Mouse (Mus musculus) CH12.LX (cell line): ENCODE measurements at regions not wholly inside any gene's neighbourhood (a gene's known extent, or its start where the extent isn't known, plus 50 kb on each side); places are given as distances from the start of the nearest gene placed in this dataset.
A peak's percentile ranks its signal among the peaks of the same experiment; 100 is the strongest.

Source experiments
- DNase-seq: peaks from one replicate; pipeline ENCODE4 v3.0.0-alpha.2; 2013; ENCODE audit errors: extremely low read depth
- H3K27ac ChIP-seq: 2 replicates; pipeline ENCODE4 v1.5.1; 2012; ENCODE audit warnings: low read depth, mild to moderate bottlenecking, control low read depth, moderate library complexity; ENCODE audit not compliant: insufficient read depth
- H3K27me3 ChIP-seq: replicated peaks from 2 replicates; pipeline ENCODE3; 2012; ENCODE audit warnings: inconsistent platforms
- H3K36me3 ChIP-seq, 2 experiments: replicated peaks in 1 of 2; 2 replicates each; pipeline versions ENCODE3 to v1.6.1; 2012; ENCODE audit warnings: inconsistent platforms in 1 of 2, low read length in 1 of 2, mild to moderate bottlenecking in 1 of 2, mixed read lengths in 1 of 2, moderate library complexity in 1 of 2; ENCODE audit not compliant: control insufficient read depth in 1 of 2, insufficient read depth in 1 of 2
- H3K4me1 ChIP-seq, 2 experiments: 2 replicates each; pipeline ENCODE4 v1.6.1; 2012; ENCODE audit warnings: inconsistent platforms in 1 of 2, moderate library complexity in 1 of 2; ENCODE audit not compliant: insufficient read depth in 2 of 2, control insufficient read depth in 1 of 2
- H3K4me2 ChIP-seq: 2 replicates; pipeline ENCODE4 v1.6.1; 2012; ENCODE audit warnings: low read depth, mild to moderate bottlenecking, control low read depth; ENCODE audit not compliant: poor library complexity, insufficient read depth, severe bottlenecking
- H3K4me3 ChIP-seq, 3 experiments: fragments of 150-350 bp in 1 of 3; sonication (generic) in 1 of 3; replicated peaks in 1 of 3; 2 replicates each; pipeline versions ENCODE3 to v1.5.1; 2011 to 2012; ENCODE audit warnings: low read depth in 2 of 3, low read length in 2 of 3, mild to moderate bottlenecking in 2 of 3, moderate library complexity in 2 of 3, control low read depth in 1 of 3, improper control_type of control experiment in 1 of 3, inconsistent platforms in 1 of 3, mixed read lengths in 1 of 3; ENCODE audit not compliant: poor library complexity in 1 of 3
- H3K79me2 ChIP-seq: replicated peaks from 2 replicates; pipeline ENCODE4 v1.6.1; 2012; ENCODE audit warnings: mild to moderate bottlenecking, moderate library complexity; ENCODE audit not compliant: control insufficient read depth, poor library complexity, insufficient read depth, severe bottlenecking; ENCODE audit errors: extremely low read depth
- H3K9ac ChIP-seq: 2 replicates; pipeline ENCODE4 v1.6.1; 2012; ENCODE audit warnings: low read depth, mild to moderate bottlenecking, control low read depth, moderate library complexity; ENCODE audit not compliant: insufficient read depth
- H3K9me3 ChIP-seq: replicated peaks from 2 replicates; pipeline ENCODE3; 2012; ENCODE audit warnings: low read length, inconsistent platforms, mixed read lengths
- BHLHE40 ChIP-seq: IDR thresholded peaks from 2 replicates; pipeline ENCODE4 v1.6.1; 2011; ENCODE audit warnings: mild to moderate bottlenecking, low read depth, low read length, improper control_type of control experiment
- CHD2 ChIP-seq: IDR thresholded peaks from 2 replicates; pipeline ENCODE4 v1.6.1; 2011; ENCODE audit warnings: low read length, improper control_type of control experiment
- CTCF ChIP-seq, 2 experiments: IDR thresholded peaks in 1 of 2; conservative IDR thresholded peaks in 1 of 2; 2 replicates each; pipeline ENCODE4 v1.5.1; 2011 to 2012; ENCODE audit warnings: low read depth in 2 of 2, low read length in 2 of 2, improper control_type of control experiment in 1 of 2, inconsistent platforms in 1 of 2, mild to moderate bottlenecking in 1 of 2, moderate library complexity in 1 of 2
- E2F4 ChIP-seq: IDR thresholded peaks from 2 replicates; pipeline ENCODE4 v1.6.1; 2011; ENCODE audit warnings: low read depth, low read length, improper control_type of control experiment; ENCODE audit not compliant: insufficient replicate concordance
- EP300 ChIP-seq: IDR thresholded peaks from 2 replicates; pipeline ENCODE4 v1.6.1; 2011; ENCODE audit warnings: low read length, improper control_type of control experiment
- ETS1 ChIP-seq: conservative IDR thresholded peaks from 2 replicates; pipeline ENCODE4 v1.6.1; 2012; ENCODE audit warnings: low read depth, mild to moderate bottlenecking, inconsistent platforms, low read length, improper control_type of control experiment, moderate library complexity
- GABPA ChIP-seq: IDR thresholded peaks from 2 replicates; pipeline ENCODE4 v1.6.1; 2012; ENCODE audit warnings: low read depth, low read length, improper control_type of control experiment, inconsistent platforms; ENCODE audit not compliant: insufficient replicate concordance
- JUND ChIP-seq: conservative IDR thresholded peaks from 2 replicates; pipeline ENCODE4 v1.6.1; 2011; ENCODE audit warnings: low read depth, low read length, improper control_type of control experiment
- MAFK ChIP-seq: IDR thresholded peaks from 2 replicates; pipeline ENCODE4 v1.6.1; 2011; ENCODE audit warnings: low read length, improper control_type of control experiment; ENCODE audit not compliant: insufficient replicate concordance
- MAX ChIP-seq: IDR thresholded peaks from 2 replicates; pipeline ENCODE4 v1.6.1; 2011; ENCODE audit warnings: low read length, improper control_type of control experiment
- MEF2A ChIP-seq: IDR thresholded peaks from 2 replicates; pipeline ENCODE4 v1.6.1; 2014; ENCODE audit warnings: low read depth, mild to moderate bottlenecking, inconsistent platforms, low read length, improper control_type of control experiment, borderline replicate concordance
- MXI1 ChIP-seq: IDR thresholded peaks from 2 replicates; pipeline ENCODE4 v1.6.1; 2011; ENCODE audit warnings: mild to moderate bottlenecking, low read depth, low read length, improper control_type of control experiment
- NRF1 ChIP-seq: IDR thresholded peaks from 2 replicates; pipeline ENCODE4 v1.6.1; 2014; ENCODE audit warnings: low read depth, mild to moderate bottlenecking, inconsistent platforms, low read length, improper control_type of control experiment, moderate library complexity
- PAX5 ChIP-seq: IDR thresholded peaks from 2 replicates; pipeline ENCODE4 v1.6.1; 2012; ENCODE audit warnings: low read length, inconsistent platforms, mixed read lengths
- RAD21 ChIP-seq: IDR thresholded peaks from 2 replicates; pipeline ENCODE4 v1.6.1; 2011; ENCODE audit warnings: low read depth, mild to moderate bottlenecking, low read length, improper control_type of control experiment, moderate library complexity
- RCOR1 ChIP-seq: conservative IDR thresholded peaks from 2 replicates; pipeline ENCODE4 v1.6.1; 2012; ENCODE audit warnings: low read depth, mild to moderate bottlenecking, inconsistent platforms, low read length, improper control_type of control experiment
- SIN3A ChIP-seq: IDR thresholded peaks from 2 replicates; pipeline ENCODE4 v1.6.1; 2012; ENCODE audit warnings: low read length, improper control_type of control experiment, inconsistent platforms
- SMC3 ChIP-seq: IDR thresholded peaks from 2 replicates; pipeline ENCODE4 v1.6.1; 2011; ENCODE audit warnings: low read depth, low read length, improper control_type of control experiment
- TBP ChIP-seq: conservative IDR thresholded peaks from 2 replicates; pipeline ENCODE4 v1.6.1; 2011; ENCODE audit warnings: low read depth, low read length, improper control_type of control experiment
- UBTF ChIP-seq: IDR thresholded peaks from 2 replicates; pipeline ENCODE4 v1.6.1; 2012; ENCODE audit warnings: low read depth, mild to moderate bottlenecking, inconsistent platforms, low read length, improper control_type of control experiment, moderate library complexity
- USF1 ChIP-seq: IDR thresholded peaks from 2 replicates; pipeline ENCODE4 v1.6.1; 2014; ENCODE audit warnings: low read depth, mild to moderate bottlenecking, inconsistent platforms, low read length, improper control_type of control experiment
- USF2 ChIP-seq: conservative IDR thresholded peaks from 2 replicates; pipeline ENCODE4 v1.6.1; 2011; ENCODE audit warnings: low read depth, low read length, improper control_type of control experiment
- ZMIZ1 ChIP-seq: IDR thresholded peaks from 2 replicates; pipeline ENCODE4 v1.6.1; 2012; ENCODE audit warnings: low read depth, mild to moderate bottlenecking, inconsistent platforms, low read length, improper control_type of control experiment
- ZNF384 ChIP-seq: IDR thresholded peaks from 2 replicates; pipeline ENCODE4 v1.6.1; 2012; ENCODE audit warnings: low read depth, low read length, improper control_type of control experiment, inconsistent platforms
- dilution Hi-C: fragments of 300-500 bp; cut with MboI; formaldehyde crosslinking; loops from 2 replicates; pipeline ENCODE4 v1.14.3; 2020; ENCODE audit warnings: low sequenced_read_pairs; ENCODE audit not compliant: extremely low pct_unique_long_range_greater_than_20kb, extremely low pct_ligation_motif_present
- in situ Hi-C: fragments of 300-500 bp; cut with MboI; formaldehyde crosslinking; loops from 3 replicates; pipeline ENCODE4 v1.14.3; 2019; ENCODE audit warnings: low sequenced_read_pairs, low pct_ligation_motif_present, low pct_unique_long_range_greater_than_20kb, mixed read lengths

GRCm38 (mm10) chr6:36004701-36005100 is 383.2 kb upstream of the Chrm2 start:
- in situ Hi-C loops, result no loop called here
- H3K4me2 ChIP-seq, result no peak overlapping the region
- no peaks in the 10 kb centered on the region for H3K79me2 ChIP-seq
- H3K36me3 ChIP-seq, result no peaks in the 10 kb centered on the region
- H3K9me3 ChIP-seq, result no peaks in the 10 kb centered on the region
- no peak overlapping the region for H3K27ac ChIP-seq
- H3K27me3 ChIP-seq, result no peaks in the 10 kb centered on the region
- TF ChIP-seq RAD21 (peak; percentile 57), SMC3 (peak; percentile 75), MEF2A (no peak), CTCF (conservative IDR thresholded peaks at IDR 0.05 in 1 of 2, IDR thresholded peaks at IDR 0.05 in 1 of 2; ENCODE audit: low read depth in 2 of 2, low read length in 2 of 2) (peak; percentile 72 to 75), GABPA (no peak), ZNF384 (no peak), ETS1 (no peak), NRF1 (no peak)
- TF ChIP-seq, all 38 proteins: peak for 3
- Histone ChIP-seq H3K9ac (no peak overlapping the region), H3K4me3 (no peak overlapping the region), H3K4me1 (no peaks in the 10 kb centered on the region)
- dilution Hi-C loops, result no loop called here
- peak; percentile 51 for DNase-seq

GRCm38 (mm10) chr6:36002090-36002489 is 385.8 kb upstream of the Chrm2 start:
- no peak overlapping the region for H3K9ac ChIP-seq
- dilution Hi-C loops, result no loop called here
- peaks cover 0 to 3% of the 10 kb centered on the region in 2 experiments; a peak in 1 of 4 replicates for H3K4me1 ChIP-seq
- no peak overlapping the region for H3K27ac ChIP-seq
- in situ Hi-C loops, result no loop called here
- no peak overlapping the region for H3K4me3 ChIP-seq
- no peak overlapping the region for H3K4me2 ChIP-seq
- H3K9me3 ChIP-seq, result no peaks in the 10 kb centered on the region
- no peaks in the 10 kb centered on the region for H3K27me3 ChIP-seq
- TF ChIP-seq CHD2 (no peak), NRF1 (no peak), JUND (no peak), UBTF (no peak), CTCF (conservative IDR thresholded peaks at IDR 0.05 in 1 of 2, IDR thresholded peaks at IDR 0.05 in 1 of 2; ENCODE audit: low read depth in 2 of 2, low read length in 2 of 2) (no peak), TBP (no peak), RCOR1 (no peak), SIN3A (no peak)
- no peaks in the 10 kb centered on the region for H3K79me2 ChIP-seq
- DNase-seq, result no peak
- no peaks in the 10 kb centered on the region for H3K36me3 ChIP-seq

GRCm38 (mm10) chr6:35988891-35989290 is 399.0 kb upstream of the Chrm2 start:
- H3K4me1 ChIP-seq, result no peaks in the 10 kb centered on the region
- no peak for TF ChIP-seq E2F4
- no peak for TF ChIP-seq PAX5
- no peak for TF ChIP-seq MAX
- TF ChIP-seq EP300, result no peak
- TF ChIP-seq USF1, result no peak
- TF ChIP-seq ZNF384, result no peak
- TF ChIP-seq MAFK, result no peak
- TF ChIP-seq SIN3A, result no peak
- no peak for TF ChIP-seq MXI1
- TF ChIP-seq CHD2, result no peak
- no peak for TF ChIP-seq GABPA
- no peak for TF ChIP-seq USF2
- no peak for TF ChIP-seq JUND
- TF ChIP-seq ZMIZ1, result no peak
- no peak for TF ChIP-seq BHLHE40
- no peak for TF ChIP-seq RCOR1
- no peak for TF ChIP-seq UBTF
- H3K27me3 ChIP-seq, result no peaks in the 10 kb centered on the region
- in situ Hi-C loops (no loop called here), dilution Hi-C loops (no loop called here)
- no peaks in the 10 kb centered on the region for H3K79me2 ChIP-seq
- DNase-seq, result no peak
- no peaks in the 10 kb centered on the region for H3K36me3 ChIP-seq
- H3K4me3 ChIP-seq, result no peak overlapping the region
- H3K4me2 ChIP-seq, result no peak overlapping the region
- no peak overlapping the region for H3K9ac ChIP-seq
- H3K27ac ChIP-seq, result no peak overlapping the region
- H3K9me3 ChIP-seq, result no peaks in the 10 kb centered on the region
